Mouse (Mus musculus) splenic B cell, adult 2 months (primary cell): ENCODE results near the gene Camkk2.

Experiments
- DNase-seq: peaks from one replicate; pipeline ENCODE4 v3.0.0-alpha.2; 2011; ENCODE audit warnings: low read depth, low spot score
- H3K27me3 ChIP-seq: 2 replicates; pipeline ENCODE4 v1.6.1; 2012; ENCODE audit warnings: mild to moderate bottlenecking, low read length, moderate library complexity, mixed read lengths; ENCODE audit not compliant: control insufficient read depth, poor library complexity, insufficient read depth, severe bottlenecking
- H3K36me3 ChIP-seq: 2 replicates; pipeline ENCODE4 v1.6.1; 2012; ENCODE audit warnings: mild to moderate bottlenecking, low read length, moderate library complexity, mixed read lengths; ENCODE audit not compliant: control insufficient read depth, poor library complexity, insufficient read depth, severe bottlenecking

The Camkk2 gene

DNA sequence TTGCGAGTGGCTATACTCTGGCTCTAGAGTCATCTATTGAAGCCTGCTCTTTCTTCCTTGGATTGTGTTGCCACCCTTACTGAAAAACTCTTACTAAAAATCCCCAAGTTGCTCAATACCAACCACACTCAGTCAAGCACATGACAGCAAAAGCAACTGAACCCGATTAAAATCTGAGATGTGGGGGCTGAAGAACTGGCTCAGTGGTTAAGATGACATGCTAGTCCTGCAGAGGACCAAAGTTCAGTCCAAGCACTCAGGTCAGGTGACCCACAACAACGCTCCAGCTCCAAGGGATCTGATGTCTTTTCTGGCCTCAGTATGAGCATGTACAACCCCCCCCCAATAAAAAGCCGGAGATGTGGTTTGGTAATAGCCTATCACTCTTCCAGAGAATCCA is 74.6 kb downstream of the Camkk2 start:
- Histone ChIP-seq H3K27me3 (no peaks in the 10 kb centered on the region), H3K36me3 (no peaks in the 10 kb centered on the region)
- DNase-seq, result no peak

DNA sequence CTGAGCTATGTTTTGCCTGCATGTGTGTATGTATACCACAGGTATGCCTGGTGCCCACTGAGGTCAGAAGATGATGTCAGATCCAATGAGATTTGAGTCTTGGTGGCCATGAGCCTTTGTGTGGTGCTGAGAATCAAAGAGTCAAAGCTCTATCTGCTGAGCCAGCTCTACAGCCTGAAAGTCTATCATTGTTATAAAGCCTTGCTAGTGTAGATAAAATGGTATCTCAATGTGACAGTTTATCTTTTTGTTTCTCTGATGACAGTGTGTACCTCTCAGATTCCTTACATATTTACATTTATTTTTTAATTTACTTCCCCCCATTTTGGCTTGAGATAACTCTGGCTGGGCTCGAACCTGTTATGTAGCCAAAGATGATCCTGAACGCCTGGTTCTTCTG is 75.6 kb downstream of the Camkk2 start:
- DNase-seq, result no peak
- no peaks in the 10 kb centered on the region for H3K36me3 ChIP-seq
- H3K27me3 ChIP-seq, result no peaks in the 10 kb centered on the region

DNA sequence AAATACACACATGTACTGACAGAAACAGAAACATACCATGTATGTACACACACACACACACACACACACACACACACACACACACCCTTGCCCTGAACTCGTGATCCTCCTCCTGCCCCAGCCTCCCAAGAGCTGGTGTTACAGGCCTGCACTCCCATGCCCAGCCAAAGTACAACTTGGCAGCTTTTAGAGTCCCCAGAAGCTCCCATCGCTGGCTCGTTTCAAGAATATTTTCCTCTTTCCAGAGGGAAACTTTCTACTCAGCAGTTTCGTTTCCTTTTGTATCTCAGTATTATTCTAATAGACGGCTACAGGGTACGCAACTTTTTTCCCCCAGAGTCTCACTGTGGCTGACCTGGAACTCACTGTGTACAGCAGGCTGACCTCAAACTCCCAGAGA is 77.1 kb downstream of the Camkk2 start:
- H3K36me3 ChIP-seq, result no peaks in the 10 kb centered on the region
- no peaks in the 10 kb centered on the region for H3K27me3 ChIP-seq
- DNase-seq, result no peak

DNA sequence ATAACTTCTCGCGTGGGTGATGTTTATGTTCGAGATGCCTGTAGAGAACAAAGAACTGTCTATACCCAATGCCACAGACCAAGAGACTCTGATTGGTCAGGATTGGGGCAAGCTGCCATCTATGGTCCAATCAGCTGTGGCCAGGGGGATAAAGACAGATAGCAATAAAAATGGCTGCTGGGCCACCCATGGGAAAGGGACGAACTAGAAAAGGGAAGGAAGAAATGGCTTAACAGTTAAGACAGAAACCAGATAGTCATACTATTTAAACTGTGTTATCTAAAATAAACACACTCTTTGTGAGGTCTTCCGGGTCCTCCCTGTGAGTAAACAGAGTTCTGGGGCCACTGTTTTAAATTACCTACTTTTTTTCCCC is 78.4 kb downstream of the Camkk2 start:
- H3K27me3 ChIP-seq, result no peaks in the 10 kb centered on the region
- no peak for DNase-seq
- H3K36me3 ChIP-seq, result no peaks in the 10 kb centered on the region

DNA sequence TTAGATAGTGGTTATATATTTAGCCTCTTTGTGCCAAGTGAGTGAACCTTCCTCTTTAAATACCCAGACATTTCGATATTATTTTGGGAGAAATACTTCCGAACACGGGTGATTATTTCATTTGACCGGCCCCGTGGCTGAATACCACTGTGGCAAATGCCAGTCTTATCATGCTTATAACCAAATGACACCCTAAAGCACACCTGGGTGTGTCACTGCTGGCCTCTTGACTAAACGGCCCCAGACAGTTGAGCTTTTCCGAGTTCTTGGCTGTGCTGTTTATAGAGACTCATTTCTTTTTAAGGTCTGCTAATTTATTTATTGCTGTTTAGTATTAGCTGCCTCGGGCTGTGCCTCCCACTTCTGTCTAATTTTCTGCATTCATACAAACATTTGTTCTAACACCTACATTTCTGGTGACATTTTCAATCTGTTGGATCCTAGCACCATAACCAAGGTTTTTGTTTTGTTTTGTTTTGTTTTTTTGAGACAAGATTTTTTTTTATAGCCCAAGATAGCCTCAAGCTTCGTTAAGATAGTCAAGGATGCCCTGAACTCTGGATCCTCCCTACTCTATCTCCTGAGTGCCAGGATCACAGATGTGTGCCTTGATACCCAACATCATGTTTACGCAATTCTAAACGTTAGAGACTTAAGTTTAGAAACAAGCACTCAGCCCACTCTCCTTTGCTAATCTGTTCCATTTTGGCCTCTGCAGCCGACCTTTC is 78.9 kb downstream of the Camkk2 start:
- no peaks in the 10 kb centered on the region for H3K27me3 ChIP-seq
- no peak for DNase-seq
- no peaks in the 10 kb centered on the region for H3K36me3 ChIP-seq

GRCm38 (mm10) chr5:122698701-122699060 is 80.5 kb downstream of the Camkk2 start:
- DNase-seq, result peak; percentile 32
- Histone ChIP-seq H3K36me3 (no peaks in the 10 kb centered on the region), H3K27me3 (no peaks in the 10 kb centered on the region)

DNA sequence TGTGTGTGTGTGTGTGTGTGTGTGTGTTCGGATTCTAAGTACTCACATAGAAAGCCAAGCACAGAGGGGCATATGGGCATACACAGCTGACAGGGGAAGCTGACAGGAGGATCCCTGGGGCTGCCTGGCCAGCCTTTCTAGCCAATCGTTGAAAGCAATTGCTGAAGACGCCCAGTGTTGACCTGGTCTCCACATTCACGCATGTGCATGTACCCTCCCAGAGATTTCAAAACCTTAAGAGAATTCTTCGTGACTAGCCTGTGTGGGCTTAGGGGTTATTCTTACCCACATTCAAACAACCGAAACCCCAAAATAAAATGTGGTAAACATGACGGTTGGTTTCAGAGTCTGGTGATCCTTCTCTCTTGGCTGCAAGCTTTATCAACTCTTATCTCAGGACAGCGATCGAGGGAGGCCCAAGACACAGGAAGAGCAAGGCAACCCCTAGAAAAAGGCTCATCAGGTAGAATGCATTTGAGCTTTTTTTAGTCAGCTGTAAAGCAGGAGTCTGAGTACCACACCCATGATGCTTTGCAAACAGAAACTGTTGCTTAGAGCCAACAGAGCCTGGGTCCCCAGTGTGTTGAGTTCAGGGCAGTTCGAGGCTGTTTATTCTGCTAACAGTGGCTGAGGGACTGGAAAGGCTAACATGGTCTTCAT is 81.0 kb downstream of the Camkk2 start:
- DNase-seq, result no peak
- H3K27me3 ChIP-seq, result no peaks in the 10 kb centered on the region
- H3K36me3 ChIP-seq, result no peaks in the 10 kb centered on the region

DNA sequence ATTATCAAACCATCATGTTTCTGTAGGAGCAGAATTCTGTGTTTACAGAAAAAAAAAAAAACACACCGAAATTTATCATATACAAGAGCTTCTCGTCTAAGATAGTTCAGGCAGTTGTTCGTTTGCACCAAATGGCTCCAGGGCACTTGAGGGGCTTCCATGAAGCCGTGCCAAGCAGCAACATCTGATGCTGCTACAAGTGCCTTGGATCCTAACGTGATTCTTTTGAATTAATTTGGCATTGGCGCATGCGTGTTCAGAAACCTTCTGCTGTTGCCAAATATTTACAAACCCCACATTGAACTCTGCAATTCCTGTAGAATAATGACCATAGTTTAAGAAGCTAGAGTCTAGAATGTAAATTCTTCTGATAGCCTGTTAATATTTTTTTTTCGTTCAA is 83.7 kb downstream of the Camkk2 start:
- no peak for DNase-seq
- H3K36me3 ChIP-seq, result no peaks in the 10 kb centered on the region
- H3K27me3 ChIP-seq, result no peaks in the 10 kb centered on the region

DNA sequence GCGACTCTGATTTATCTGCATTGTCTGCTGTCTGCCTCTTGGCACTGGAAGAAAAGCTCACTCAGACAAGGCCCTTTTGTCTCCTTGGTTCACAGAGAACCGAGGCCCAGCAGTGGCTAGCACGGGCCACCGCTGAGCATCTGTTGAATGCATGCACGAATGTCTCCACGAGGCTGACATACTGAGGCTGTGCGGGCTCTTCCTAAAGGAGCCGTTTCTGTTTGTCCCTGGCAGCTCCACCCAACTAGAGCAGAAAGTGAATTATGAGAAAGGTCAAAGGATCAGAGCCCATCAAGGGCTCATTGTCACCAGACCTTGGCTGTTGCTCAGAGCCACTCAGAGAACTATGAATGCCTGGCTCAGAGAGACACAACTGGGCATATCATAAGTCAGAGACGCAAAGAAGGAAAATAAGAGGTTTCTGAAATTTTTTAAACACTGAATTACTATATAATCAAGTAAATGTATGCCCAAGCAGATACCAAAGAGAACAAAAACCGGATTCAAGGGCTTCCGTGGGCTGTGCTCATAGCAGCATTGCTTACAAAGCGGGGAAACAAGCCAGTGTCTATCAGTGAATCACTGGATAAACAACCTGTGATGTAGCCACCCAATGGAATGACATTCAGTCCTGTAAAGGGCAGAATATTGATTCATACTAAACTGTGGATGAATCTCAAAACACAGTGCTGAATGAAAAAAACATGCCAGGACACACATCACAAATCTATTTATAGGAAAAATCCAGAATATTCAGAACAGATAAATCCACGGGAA is 85.6 kb downstream of the Camkk2 start:
- DNase-seq, result no peak
- Histone ChIP-seq H3K27me3 (no peaks in the 10 kb centered on the region), H3K36me3 (no peaks in the 10 kb centered on the region)

- DNase-seq, result no peak
- Histone ChIP-seq H3K27me3 (no peaks in the 10 kb centered on the region), H3K36me3 (no peaks in the 10 kb centered on the region)
Observed at GRCm38 (mm10) chr5:122690486-122690885, 88.7 kb downstream of the Camkk2 start.

- no peaks in the 10 kb centered on the region for H3K36me3 ChIP-seq
- H3K27me3 ChIP-seq, result no peaks in the 10 kb centered on the region
- DNase-seq, result no peak
Observed at GRCm38 (mm10) chr5:122689153-122689552, 90.1 kb downstream of the Camkk2 start.

DNA sequence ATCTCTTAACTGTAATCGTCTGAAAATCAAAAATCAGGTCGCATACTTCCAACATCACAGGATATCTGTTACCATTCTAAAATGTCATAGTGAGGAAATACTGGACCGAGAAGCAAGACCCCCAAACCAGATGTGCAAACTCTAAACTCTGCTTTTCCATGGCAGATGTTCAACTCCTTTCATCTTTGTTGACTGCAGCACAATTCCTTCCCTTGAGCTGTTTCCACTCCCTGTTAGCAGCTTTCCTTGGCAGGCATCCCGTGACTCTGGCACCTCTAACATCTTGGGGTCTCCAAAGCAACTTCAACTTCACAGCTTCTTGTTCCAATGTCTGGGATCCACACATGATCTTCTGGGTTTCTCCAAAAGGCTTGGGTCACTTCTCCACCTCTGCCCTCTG is 91.8 kb downstream of the Camkk2 start:
- no peaks in the 10 kb centered on the region for H3K36me3 ChIP-seq
- no peak for DNase-seq
- no peaks in the 10 kb centered on the region for H3K27me3 ChIP-seq

GRCm38 (mm10) chr5:122683926-122684325 is 95.3 kb downstream of the Camkk2 start:
- peak; percentile 81 for DNase-seq
- Histone ChIP-seq H3K36me3 (no peaks in the 10 kb centered on the region), H3K27me3 (no peaks in the 10 kb centered on the region)

GRCm38 (mm10) chr5:122681276-122681675 is 97.9 kb downstream of the Camkk2 start:
- no peak for DNase-seq
- Histone ChIP-seq H3K27me3 (no peaks in the 10 kb centered on the region), H3K36me3 (no peaks in the 10 kb centered on the region)
